Mouse (Mus musculus) cerebral cortex, adult 2 months (tissue): ENCODE measurements around the gene Pmepa1.

Experiments used
- WGBS: fragments of 180-500 bp; shearing (Covaris S2); methylation state at CpG from one replicate; pipeline ENCODE4 v1.1.7; 2018; 5-methylcytosine and 5-hydroxymethylcytosine counted together

The Pmepa1 gene

GRCm38 (mm10) chr2:173225906-173226305, 50.4 kb downstream of the Pmepa1 start:
- 85% methylated on average over 7 of the region's 7 CpGs for WGBS

DNA sequence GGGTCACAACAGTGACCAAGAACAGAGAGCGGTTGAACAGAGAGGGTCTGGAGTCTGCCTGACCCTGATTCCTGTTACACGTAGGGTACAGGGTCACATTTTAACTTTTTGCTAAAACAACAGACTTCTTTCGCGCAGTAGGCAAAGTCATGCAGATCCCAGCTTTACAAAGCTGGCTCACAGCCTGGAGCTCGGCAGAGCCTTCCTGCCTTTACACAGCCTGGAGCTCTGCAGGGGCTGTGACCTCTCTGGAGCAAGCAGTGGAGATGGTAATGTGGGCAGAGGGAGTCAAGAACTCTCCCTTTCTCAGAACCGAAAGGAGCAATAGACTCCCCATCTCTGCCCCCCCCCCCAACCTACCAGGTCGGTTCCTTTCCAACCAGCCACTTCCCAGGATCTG, 51.5 kb downstream of the Pmepa1 start:
- WGBS: 41% methylated on average over 7 of the region's 7 CpGs

DNA sequence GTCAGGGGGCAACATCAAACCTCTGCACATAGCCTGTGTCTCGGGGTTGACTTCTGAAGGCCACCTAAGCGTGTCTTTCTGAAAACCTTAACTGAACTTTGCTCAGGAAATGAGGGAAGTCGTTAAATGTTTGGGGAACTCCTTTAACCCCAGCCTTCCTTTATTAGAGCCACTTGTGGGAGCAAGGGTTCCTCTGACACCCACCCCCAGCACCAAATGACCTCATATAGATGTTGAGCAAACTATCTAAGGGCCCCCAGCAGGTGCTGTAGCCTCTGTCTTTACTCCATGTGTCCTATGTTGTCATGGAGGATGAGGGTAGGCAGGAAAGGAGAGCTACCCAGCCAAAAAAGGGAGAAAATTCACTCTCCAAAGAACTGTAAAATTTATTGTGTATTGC, 52.2 kb downstream of the Pmepa1 start:
- 55% methylated on average over 3 of the region's 3 CpGs for WGBS

GRCm38 (mm10) chr2:173223496-173223895, 52.8 kb downstream of the Pmepa1 start:
- WGBS: 76% methylated on average over 3 of the region's 3 CpGs

GRCm38 (mm10) chr2:173220754-173221153, 55.6 kb downstream of the Pmepa1 start:
- WGBS: 94% methylated on average over 9 of the region's 9 CpGs

DNA sequence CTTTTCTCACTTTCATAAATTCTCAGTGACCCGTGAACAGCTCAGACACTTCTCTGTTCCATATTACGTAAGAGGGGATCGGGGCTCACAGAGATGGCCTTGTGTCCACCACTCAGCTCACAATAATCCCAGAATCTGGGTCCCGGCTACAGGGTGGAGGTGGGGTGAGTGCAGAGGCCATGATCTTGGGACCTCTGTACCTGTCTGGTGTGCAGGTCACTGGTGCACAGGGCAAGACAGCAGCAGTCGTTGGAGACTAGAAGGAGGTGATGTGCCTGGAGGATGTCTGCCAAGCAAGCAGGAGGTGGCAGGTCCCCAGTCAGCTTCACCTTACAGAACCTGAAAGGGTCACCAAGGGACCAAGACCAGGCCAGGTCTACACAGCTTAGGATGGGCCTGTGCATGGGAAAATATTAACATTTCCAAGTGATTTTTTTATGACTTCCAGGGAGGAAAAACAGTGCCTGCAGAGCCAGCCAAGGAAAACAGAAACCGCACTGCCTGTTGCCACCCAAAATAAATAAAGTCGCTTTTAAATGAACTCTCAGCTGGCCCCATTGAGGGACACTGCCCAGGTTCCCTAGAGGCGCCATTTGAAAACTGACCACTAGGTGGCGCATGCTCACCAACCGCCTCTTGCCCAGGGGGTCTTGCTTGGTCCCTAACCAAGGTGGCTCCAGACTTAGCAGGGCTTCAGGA, 56.9 kb downstream of the Pmepa1 start:
- 41% methylated on average over 10 of the region's 10 CpGs for WGBS

DNA sequence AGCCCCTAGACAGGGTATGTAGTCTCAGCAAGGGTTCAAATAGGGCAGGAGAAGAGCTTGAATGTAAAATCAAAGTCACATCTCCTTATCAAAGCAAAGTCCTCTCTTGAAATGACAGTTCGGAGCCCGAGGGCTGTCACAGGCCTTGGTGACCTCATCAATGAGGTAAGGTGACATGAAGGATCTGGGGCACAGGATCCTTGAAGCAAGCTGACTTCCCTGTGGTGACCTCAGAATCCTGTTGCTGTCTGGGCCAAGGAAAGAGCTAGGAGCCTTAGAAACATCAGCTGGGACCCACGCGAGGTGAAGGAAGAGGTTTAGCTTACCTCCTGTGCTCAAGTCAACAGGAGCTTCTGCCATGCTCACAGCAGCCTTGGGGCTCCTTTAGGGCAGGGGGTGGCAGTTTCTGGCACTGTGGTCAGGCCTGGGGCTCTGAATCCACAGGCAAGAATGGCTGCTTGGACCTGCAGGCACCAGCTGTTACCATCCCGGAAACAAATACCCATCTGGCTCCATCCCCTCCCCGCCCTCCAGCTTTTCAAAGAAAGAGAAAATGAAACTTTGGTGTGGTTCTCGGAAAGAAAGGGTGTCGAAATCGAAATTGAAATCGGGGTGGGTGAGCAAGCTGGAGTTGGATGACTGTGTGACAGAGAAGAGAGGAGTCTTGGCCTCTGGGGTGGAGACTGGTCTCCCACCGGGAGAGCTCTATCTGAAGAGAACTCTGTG, 57.8 kb downstream of the Pmepa1 start, which contains the start of gene Zbp1:
Gene Zbp1, minus strand, starts transcription at position 508 of the 726 bp plus-strand sequence.
- WGBS: 73% methylated on average over 11 of the region's 11 CpGs

GRCm38 (mm10) chr2:173217763-173218258, 58.5 kb downstream of the Pmepa1 start:
- 98% methylated on average over 5 of the region's 5 CpGs for WGBS

- 88% methylated on average over 3 of the region's 3 CpGs for whole genome bisulfite sequencing
Measured at GRCm38 (mm10) chr2:173217246-173217645, 59.1 kb downstream of the Pmepa1 start.

DNA sequence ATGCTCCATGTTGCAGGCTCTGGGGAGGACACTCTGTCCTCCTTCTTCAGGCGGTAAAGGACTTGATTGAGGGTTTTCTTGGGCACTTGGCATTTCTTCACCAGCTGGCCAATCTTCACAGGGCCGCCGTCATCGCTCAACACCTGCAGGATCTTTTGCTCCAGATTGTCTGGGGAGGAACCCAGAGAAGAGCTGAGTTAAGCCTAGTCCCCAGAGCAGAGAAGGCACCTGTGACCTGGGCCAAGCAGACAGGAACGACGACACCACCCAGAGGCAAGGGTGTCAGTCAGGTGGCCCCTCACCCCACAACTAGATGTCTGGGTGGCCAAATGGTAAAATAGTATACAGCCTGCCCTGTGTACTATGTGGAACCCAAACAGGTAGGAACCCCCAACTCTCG, 59.5 kb downstream of the Pmepa1 start:
- 90% methylated on average over 7 of the region's 7 CpGs for WGBS

DNA sequence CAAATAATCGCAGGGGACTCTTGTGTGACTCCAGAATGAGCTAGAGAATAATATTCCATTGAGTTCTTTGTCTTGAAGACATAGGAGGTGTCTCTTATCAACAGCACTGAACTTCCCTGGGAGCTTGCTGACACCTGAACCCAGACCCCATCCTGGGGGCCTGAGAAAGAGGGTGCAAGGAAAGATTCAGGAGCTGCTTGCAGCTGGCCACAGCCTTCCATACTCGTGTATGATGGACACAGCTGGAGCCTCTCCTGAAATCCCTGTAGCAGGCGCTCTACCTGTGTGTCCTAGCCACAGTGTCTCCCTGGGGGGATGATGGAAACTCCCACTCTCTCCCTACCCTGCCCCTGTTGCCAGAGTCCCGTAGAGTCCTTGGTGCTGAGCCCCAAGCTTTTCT, 64.1 kb downstream of the Pmepa1 start:
- WGBS: 86% methylated on average over 4 of the region's 4 CpGs

DNA sequence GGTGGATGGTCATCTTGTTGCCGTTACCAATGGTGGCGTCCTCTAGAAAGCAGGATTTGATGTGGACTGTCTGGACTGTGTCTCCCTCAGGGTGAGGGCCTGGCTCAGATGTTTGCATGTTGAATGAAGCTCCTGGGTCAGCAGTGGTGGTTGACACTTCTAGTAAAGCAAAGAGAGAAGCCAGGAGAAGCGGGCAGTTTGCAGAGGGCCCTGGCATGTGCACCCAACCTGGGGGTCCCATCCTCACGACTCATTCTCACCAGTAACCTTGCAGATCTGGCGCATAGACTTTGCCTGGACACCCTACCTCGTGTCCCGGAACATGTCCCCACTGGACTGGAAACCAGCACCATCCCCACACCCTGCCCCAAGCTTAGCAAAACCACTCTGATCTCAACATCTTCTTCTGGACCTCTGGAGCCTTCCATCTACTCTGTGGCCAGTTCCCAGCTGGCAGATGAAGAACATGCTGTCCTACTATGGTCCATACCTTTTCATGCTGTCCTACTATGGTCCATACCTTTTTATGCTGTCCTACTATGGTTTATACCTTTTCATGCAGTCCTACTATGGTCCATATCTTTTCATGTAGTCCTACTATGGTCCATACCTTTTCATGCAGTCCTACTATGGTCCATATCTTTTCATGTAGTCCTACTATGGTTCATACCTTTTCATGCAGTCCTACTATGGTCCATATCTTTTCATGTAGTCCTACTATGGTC, 67.1 kb downstream of the Pmepa1 start:
- 95% methylated on average over 7 of the region's 7 CpGs for WGBS

DNA sequence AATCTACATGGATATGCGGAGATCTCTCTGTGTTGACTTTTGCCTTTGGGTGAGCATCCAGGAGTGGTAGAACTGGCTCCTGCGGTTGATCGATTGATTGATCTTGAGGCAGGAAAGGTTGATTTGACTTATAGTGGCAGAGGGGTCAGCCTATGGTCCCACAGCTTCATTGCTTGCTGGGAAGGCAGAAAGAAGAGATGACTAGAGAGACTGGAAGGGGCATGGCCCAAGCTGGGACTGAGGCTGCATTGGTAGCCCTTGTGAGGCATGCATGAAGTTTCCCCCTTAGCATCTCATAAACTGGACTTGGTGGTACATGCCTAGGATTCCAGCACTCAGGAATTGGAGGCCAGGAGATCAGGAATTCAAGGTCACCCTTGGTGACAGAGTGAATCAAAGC, 69.3 kb downstream of the Pmepa1 start:
- 98% methylated on average over 3 of the region's 3 CpGs for WGBS

DNA sequence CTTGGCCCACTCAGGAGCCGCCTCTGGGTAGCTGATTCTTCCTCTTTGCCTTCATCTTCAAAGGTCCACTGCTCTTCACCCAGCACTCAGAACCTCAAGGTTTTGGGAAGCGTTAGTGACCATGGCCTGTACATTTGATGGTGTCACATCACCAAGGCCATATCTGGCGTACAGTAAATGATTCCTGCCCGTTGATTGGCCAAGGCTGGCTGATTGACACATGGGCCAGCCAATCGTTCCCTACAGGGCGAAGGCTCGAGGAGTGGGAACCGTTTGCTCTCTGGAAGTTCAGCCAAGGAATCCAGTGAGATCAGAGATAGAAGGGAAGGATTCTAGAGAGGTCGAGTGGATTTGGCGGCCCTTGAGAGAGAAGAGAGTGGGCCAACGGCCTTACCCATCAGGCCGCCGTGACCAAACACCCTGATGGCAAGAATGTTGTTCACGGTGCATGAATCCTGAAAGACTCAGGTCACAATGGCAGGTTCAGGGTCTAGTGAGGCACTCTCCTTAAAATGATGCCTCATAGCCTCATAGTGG, 70.7 kb downstream of the Pmepa1 start:
- WGBS: 94% methylated on average over 14 of the region's 14 CpGs

DNA sequence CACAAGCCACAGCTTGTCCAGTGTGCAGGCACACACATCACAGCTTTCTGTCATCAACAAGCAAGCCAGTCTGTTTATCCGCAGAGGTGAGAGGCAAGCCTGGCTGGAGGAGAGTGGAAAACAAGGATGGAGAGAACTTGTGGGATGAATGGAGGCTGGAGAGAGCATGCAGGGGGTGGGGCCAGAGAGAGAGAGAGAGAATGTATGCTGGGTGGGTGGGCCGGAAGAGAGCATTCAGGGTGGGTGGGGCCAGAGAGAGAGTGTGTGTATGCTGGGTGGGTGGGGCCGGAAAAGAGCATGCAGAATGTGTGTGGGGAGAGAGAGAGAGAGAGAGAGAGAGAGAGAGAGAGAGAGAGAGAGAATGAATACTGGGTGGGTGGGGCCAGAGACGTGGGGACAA, 71.7 kb downstream of the Pmepa1 start:
- WGBS: 69% methylated on average over 4 of the region's 4 CpGs

GRCm38 (mm10) chr2:173203726-173204125, 72.6 kb downstream of the Pmepa1 start:
- WGBS: 93% methylated on average over 3 of the region's 3 CpGs

DNA sequence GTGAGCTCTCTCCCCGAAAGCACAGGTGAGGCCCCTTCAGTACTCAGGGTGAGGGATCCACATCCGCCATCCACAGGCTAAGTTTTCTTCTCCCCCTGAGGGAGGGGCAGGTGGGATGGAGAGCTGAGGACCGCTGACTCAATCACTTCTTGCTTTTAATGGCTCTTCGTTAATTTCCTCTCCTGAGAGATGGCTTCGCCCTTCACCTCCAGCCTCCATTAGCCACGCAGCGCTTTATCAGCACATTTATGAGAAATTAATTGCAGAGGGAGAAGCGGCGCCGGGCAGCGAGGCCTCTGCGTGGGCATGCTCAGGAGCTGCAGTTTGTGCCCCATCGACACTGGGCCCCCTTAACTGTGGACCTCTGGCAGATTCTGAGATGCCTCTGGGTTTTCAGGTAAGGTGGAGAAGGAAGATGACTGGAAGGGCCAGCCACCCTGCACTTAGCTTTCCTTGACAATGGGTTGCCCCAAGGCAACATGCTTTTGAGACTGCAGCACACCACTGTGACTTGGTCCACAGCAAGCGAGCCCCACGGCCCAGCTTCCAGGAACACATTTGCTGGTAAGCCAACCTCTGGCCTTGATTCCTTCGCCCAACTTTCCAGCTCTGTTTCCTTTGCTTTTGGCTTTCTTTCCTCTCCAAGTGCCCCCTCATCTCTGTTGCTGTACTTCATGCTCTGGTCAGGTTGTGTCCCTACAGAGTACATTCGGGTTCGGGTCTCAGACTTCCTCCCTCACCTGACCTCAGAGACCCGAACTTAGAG, 73.2 kb downstream of the Pmepa1 start:
- 91% methylated on average over 19 of the region's 19 CpGs for WGBS

DNA sequence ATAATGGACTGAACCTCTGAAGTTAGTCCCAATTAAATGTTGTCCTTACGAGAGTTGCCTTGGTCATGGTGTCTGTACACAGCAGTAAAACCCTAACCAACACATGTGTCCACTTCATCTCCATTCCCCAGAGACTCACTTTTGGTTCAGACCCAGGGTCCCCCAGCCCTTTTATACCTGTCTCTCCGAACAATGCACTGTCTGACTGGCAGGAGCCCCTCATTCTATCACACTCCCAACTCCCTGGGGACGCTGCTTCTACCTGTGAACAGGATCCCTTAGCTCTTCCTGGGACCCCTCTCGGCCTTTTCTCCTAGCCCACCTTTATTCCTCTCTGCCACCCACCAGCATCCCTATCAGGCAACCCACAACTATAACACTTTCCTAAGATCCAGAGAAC, 81.5 kb downstream of the Pmepa1 start:
- whole genome bisulfite sequencing: 89% methylated on average over 4 of the region's 4 CpGs

GRCm38 (mm10) chr2:173187182-173187855, 89.0 kb downstream of the Pmepa1 start:
- WGBS: 66% methylated on average over 8 of the region's 8 CpGs

DNA sequence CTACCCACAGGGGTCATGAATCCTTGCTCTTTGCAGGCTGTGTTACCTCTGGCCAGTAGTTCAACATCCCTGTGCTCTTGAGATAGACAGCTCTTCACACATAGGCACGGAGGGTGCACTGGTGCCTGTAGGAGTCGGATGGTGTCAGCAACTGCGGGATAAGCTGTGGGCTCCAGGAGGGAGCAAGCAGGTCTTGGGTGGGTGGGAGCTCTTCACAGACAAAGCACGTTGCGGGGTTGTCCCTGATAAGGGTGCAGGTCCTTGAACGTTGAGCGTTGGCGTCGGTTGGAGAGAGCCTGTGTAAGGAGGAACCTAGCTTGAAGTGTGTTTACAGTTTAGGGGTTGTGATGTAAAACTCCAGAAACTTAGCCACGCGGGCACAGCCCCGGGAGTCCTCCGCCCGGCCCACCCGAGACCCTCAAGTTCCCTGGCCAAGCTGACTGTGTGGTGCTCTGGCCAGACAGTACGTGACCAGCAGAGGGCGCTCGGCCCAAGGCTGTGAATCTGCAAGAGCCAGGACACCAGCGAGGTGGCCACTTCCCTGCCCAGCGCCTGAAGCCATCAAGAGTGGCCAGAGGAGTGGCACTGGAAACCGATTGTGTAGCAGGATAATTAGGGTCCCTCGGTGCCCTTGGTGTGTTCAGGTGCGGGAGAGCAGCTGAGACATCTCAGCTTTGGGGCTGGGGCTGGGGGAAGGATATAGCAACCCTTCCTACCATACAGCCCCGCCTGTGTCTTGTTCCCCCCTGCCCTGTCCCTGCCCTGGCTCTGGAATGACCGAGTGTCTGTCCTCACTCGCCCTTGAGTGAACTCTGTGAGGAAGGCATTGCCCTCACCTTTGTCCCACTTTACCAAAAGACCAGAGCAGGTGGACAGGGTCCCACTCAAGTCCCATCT, 90.0 kb downstream of the Pmepa1 start:
- WGBS: 30% methylated on average over 26 of the region's 26 CpGs
